Mouse (Mus musculus) layer of hippocampus, postnatal 25 days (tissue): ENCODE measurements around the gene Nptx2. TPM values are rescaled to one million over a fixed set of nuclear protein-coding genes. Genes with fewer than 3 reads are reported as not detected.
A peak's percentile ranks its signal among the peaks of the same experiment; 100 is the strongest.

ENCODE experiments used
- DNase-seq, 2 experiments: peaks; one replicate each; pipeline ENCODE4 v3.0.0; 2022; ENCODE audit warnings: mixed read lengths in 2 of 2, low spot score in 1 of 2; ENCODE audit errors: extremely low spot score in 1 of 2
- total RNA-seq, 2 experiments: library from RNA; stranded (reverse); gene quantifications; 2 replicates each; pipeline ENCODE4 v1.2.3; 2021

Gene Nptx2
- total RNA-seq, result 10 to 100 TPM; 55.4 to 55.5 TPM

- peak; percentile 70 to 80 for DNase-seq
These were observed at the start of gene Nptx2 for GRCm38 (mm10) chr5:144545653-144546422. Gene Nptx2 (plus strand): TSS chr5:144545902.

- DNase-seq, result no peak
These were observed 49.2 kb upstream of the Nptx2 start for GRCm38 (mm10) chr5:144496481-144496880.

GRCm38 (mm10) chr5:144504239-144504638, 41.5 kb upstream of the Nptx2 start:
- no peak for DNase-seq

GRCm38 (mm10) chr5:144505731-144506130, 40.0 kb upstream of the Nptx2 start:
- DNase-seq, result no peak

- no peak for DNase-seq
These were observed 39.5 kb upstream of the Nptx2 start for GRCm38 (mm10) chr5:144506156-144506555.

GRCm38 (mm10) chr5:144506689-144507552, 38.8 kb upstream of the Nptx2 start:
- DNase-seq, result no peak

GRCm38 (mm10) chr5:144509431-144509830, 36.3 kb upstream of the Nptx2 start:
- DNase-seq, result no peak

GRCm38 (mm10) chr5:144514738-144515137, 31.0 kb upstream of the Nptx2 start:
- no peak for DNase-seq

- DNase-seq, result no peak
These were observed 30.5 kb upstream of the Nptx2 start for GRCm38 (mm10) chr5:144515241-144515640.

GRCm38 (mm10) chr5:144520096-144520495, 25.6 kb upstream of the Nptx2 start:
- no peak for DNase-seq

GRCm38 (mm10) chr5:144524774-144525173, 20.9 kb upstream of the Nptx2 start:
- DNase-seq, result no peak

GRCm38 (mm10) chr5:144529123-144529522, 16.6 kb upstream of the Nptx2 start:
- no peak for DNase-seq

GRCm38 (mm10) chr5:144542711-144543308, 2.9 kb upstream of the Nptx2 start:
- peak in 1 of 2 experiments; percentile 20 for DNase-seq

- no peak for DNase-seq
These were observed 807 bp downstream of the Nptx2 start for GRCm38 (mm10) chr5:144546423-144546995.

GRCm38 (mm10) chr5:144547333-144547878, 1.7 kb downstream of the Nptx2 start:
- DNase-seq, result no peak

- peak; percentile 16 to 22 for DNase-seq
These were observed 2.5 kb downstream of the Nptx2 start for GRCm38 (mm10) chr5:144548079-144548631.

- no peak for DNase-seq
These were observed 4.3 kb downstream of the Nptx2 start for GRCm38 (mm10) chr5:144550003-144550402.

GRCm38 (mm10) chr5:144550622-144551137, 5.0 kb downstream of the Nptx2 start:
- DNase-seq, result no peak

- no peak for DNase-seq
These were observed 11.0 kb downstream of the Nptx2 start for GRCm38 (mm10) chr5:144556710-144557109.

GRCm38 (mm10) chr5:144557363-144557762, 11.7 kb downstream of the Nptx2 start:
- DNase-seq, result no peak
